Mouse (Mus musculus) G1E (cell line): ENCODE data around the gene Cdk17. TPM values are rescaled to one million over a fixed set of nuclear protein-coding genes. Genes with fewer than 3 reads are reported as not detected.

Source experiments
- ATAC-seq: 2 replicates; pipeline ENCODE4 v1.8.0; 2016; ENCODE audit warnings: mild to moderate bottlenecking; ENCODE audit not compliant: insufficient number of reproducible peaks, poor library complexity, low FRiP score, severe bottlenecking; ENCODE audit errors: extremely low read depth
- DNase-seq: peaks from one replicate; pipeline ENCODE4 v3.0.0; 2012; ENCODE audit warnings: low spot score
- H3K27me3 ChIP-seq: 2 replicates; pipeline ENCODE4 v1.6.1; 2012; ENCODE audit warnings: mild to moderate bottlenecking, low read length, inconsistent platforms; ENCODE audit not compliant: insufficient read depth
- H3K36me3 ChIP-seq: replicated peaks from 2 replicates; pipeline ENCODE3; 2012; ENCODE audit warnings: mild to moderate bottlenecking, inconsistent platforms
- H3K4me1 ChIP-seq: 2 replicates; pipeline ENCODE4 v1.6.1; 2012; ENCODE audit warnings: low read depth, low read length, inconsistent platforms, mixed read lengths; ENCODE audit not compliant: insufficient read depth
- H3K4me3 ChIP-seq: 2 replicates; pipeline ENCODE4 v1.5.1; 2012; ENCODE audit warnings: low read depth, mild to moderate bottlenecking, inconsistent platforms, low read length, moderate library complexity, mixed read lengths
- H3K9me3 ChIP-seq: replicated peaks from 2 replicates; pipeline ENCODE4 v1.6.1; 2012; ENCODE audit warnings: inconsistent platforms
- CTCF ChIP-seq: IDR thresholded peaks from 2 replicates; pipeline ENCODE4 v1.5.1; 2012; ENCODE audit warnings: low read depth, low read length, inconsistent platforms, mixed read lengths
- GATA1 ChIP-seq: IDR thresholded peaks from 2 replicates; pipeline ENCODE4 v1.6.1; 2012; ENCODE audit warnings: borderline replicate concordance, low read length, inconsistent platforms, mixed read lengths
- GATA2 ChIP-seq: IDR thresholded peaks from 2 replicates; pipeline ENCODE4 v1.6.1; 2012; ENCODE audit warnings: low read depth, low read length, inconsistent platforms, borderline replicate concordance
- POLR2AphosphoS5 ChIP-seq: IDR thresholded peaks from 2 replicates; pipeline ENCODE4 v1.6.1; 2012; ENCODE audit warnings: low read depth, low read length, inconsistent platforms; ENCODE audit not compliant: insufficient replicate concordance
- TAL1 ChIP-seq: conservative IDR thresholded peaks from 2 replicates; pipeline ENCODE4 v1.6.1; 2012; ENCODE audit warnings: low read depth, low read length, inconsistent platforms, mixed read lengths
- polyA plus RNA-seq: library from polyadenylated mRNA; stranded (reverse); fragments of >175 nt; gene quantifications from 2 replicates; pipeline ENCODE4 v1.2.3, GENCODE M21; 2012
- total RNA-seq, 2 experiments: library from RNA; stranded (forward) in 1 of 2; stranded (reverse) in 1 of 2; fragments of 200-1000 nt in 1 of 2; fragments of >200 nt in 1 of 2; fragmentation: Nextera tagmentation in 1 of 2; gene quantifications; 2 replicates each; pipeline ENCODE4 v1.2.3; 2014 to 2017

Gene Cdk17
- total and polyA plus RNA-seq, 3 experiments = 6.5 to 123 (median 95.6) TPM

DNA sequence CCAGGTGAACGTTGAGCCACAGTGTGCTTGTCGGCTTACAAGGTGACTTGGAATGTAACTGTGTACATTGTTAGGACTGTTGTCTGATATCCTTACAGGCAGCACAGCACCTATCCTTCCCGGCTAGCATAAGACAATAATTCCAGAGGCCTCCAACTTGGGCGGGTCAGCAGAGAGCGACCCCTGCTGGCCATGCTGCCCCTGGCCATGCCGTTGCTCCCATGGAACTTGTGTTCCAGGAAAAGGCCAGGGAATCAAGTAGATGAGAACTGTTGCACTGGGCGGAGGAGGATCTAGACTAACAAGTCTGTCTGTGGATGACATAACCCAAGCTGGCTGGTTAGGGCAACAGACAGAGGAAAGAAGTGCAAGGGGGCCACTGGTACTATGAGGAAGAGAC lies 130.7 kb downstream of the Cdk17 start:
- Histone ChIP-seq H3K4me1 (peaks cover 17% of the 10 kb centered on the region), H3K4me3 (no peak overlapping the region), H3K36me3 (no peaks in the 10 kb centered on the region), H3K27me3 (peaks cover 45% of the 10 kb centered on the region), H3K9me3 (no peaks in the 10 kb centered on the region; the same call in 1 of the 2 replicates)
- ATAC-seq (no peak), DNase-seq (peak; percentile 40)
- TF ChIP-seq TAL1 (no peak), CTCF (peak; percentile 76)

DNA sequence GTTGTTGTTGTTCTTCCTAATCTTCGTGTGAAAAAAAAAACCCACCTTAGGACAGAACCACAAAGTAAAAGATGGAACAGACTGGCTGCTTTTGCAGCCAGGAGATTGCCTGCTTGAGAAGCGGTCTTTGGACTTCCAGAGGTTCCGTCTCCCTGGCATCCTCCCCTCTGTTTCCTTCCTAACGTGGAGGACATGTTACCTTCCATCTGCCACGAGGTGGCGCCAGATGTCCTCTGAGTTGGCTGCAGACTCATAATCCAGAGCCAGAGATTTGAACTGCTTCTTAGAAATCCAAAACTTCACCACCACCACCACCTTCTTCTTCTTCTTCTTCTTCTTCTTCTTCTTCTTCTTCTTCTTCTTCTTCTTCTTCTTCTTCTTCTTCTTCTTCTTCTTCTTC lies 131.2 kb downstream of the Cdk17 start:
- Histone ChIP-seq H3K36me3 (no peaks in the 10 kb centered on the region), H3K27me3 (peaks cover 45% of the 10 kb centered on the region), H3K4me1 (peaks cover 17% of the 10 kb centered on the region), H3K4me3 (no peak overlapping the region; the same call in 1 of the 2 replicates), H3K9me3 (no peaks in the 10 kb centered on the region; the same call in 1 of the 2 replicates)
- peak; percentile 34; the same call in 1 of the 2 replicates for ATAC-seq
- DNase-seq = peak; percentile 77
- TF ChIP-seq GATA1 (no peak), CTCF (peak; percentile 60)

DNA sequence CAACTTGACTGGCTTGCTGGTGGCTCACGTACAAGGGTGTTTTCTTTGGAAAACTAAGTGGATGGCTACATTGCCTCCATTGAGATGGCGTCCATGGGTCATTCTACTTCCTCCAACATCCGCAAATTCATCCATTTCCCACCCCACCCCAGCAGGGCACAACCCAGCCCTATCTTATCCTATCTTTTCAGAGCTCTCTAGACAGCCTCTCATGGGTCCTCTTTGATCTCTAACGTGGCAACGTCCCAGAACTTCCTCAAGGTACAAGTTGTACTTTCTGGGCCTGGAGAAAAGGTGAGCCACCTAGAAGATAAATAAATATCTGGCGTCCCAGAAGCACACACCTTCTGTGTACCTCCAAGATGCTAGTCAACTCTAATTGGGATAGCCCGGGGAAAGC lies 132.9 kb downstream of the Cdk17 start:
- DNase-seq (no peak), ATAC-seq (no peak)
- peaks cover 8% of the 10 kb centered on the region for H3K4me1 ChIP-seq
- H3K4me3 ChIP-seq = no peak overlapping the region
- H3K27me3 ChIP-seq = peaks cover 46% of the 10 kb centered on the region
- TF ChIP-seq CTCF (no peak), POLR2AphosphoS5 (no peak), TAL1 (no peak), GATA1 (no peak), GATA2 (no peak)
- no peaks in the 10 kb centered on the region for H3K36me3 ChIP-seq
- no peaks in the 10 kb centered on the region for H3K9me3 ChIP-seq

DNA sequence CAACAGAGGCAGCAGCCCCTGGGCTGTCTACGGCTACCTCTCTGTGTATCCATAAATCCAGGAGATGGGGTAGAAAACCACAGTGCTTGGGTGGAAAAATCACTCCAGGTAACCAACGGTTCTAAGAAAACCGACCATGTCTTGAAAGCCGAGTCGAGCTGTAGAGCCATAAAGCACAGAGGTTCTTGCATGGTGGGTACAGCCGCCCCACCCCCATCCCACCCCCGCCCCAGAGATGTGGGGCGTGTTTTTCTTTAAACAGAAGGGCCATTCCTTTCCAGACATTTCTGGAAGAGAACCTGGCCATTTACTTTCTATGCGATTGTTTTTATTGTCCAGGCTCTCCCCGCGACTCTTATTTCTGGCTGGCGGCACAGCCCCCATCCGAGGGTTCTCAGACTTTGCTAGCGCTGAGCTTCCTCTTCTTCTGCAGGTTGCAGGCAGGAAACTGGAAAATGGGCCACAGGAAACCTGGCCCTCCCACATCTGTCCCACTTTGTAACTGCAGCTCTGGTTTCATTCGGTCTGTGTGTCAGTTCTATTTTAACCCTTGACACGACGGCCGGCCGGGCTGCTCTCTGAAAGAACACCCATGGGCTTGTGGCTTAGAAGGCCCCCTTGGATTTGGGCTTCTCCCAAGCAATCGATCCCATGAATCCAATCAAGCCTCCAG lies 134.0 kb downstream of the Cdk17 start:
- H3K9me3 ChIP-seq = no peaks in the 10 kb centered on the region
- TF ChIP-seq GATA2 (no peak), POLR2AphosphoS5 (no peak), CTCF (no peak)
- DNase-seq = no peak
- H3K27me3 ChIP-seq = peaks cover 51% of the 10 kb centered on the region
- ATAC-seq = no peak
- no peak overlapping the region for H3K4me3 ChIP-seq
- peaks cover 8% of the 10 kb centered on the region for H3K4me1 ChIP-seq
- H3K36me3 ChIP-seq = no peaks in the 10 kb centered on the region

DNA sequence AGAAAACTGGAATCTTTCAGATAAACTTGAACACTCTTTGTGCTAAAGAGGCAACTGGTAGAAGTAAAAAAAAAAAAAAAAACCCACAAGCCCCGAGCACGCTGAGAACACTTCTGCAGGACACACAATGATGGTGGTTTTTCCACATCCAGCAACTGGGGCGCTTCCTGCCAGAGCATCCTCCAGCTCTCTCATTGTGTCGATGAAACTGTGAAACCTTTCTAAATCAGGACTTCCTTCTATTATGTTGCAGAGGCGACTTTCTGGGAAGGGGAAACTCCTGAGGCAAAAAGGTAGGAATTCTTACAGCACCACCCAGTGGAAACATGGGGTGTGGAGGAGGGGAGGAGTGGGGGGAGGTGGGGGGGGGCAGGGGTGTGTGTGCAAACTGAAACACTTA lies 137.1 kb downstream of the Cdk17 start:
- Histone ChIP-seq H3K4me1 (no peaks in the 10 kb centered on the region), H3K4me3 (no peak overlapping the region), H3K36me3 (no peaks in the 10 kb centered on the region), H3K27me3 (peaks cover 61% of the 10 kb centered on the region), H3K9me3 (no peaks in the 10 kb centered on the region)
- DNase-seq = no peak
- no peak for TF ChIP-seq CTCF
- no peak for TF ChIP-seq GATA2
- no peak for TF ChIP-seq GATA1
- TF ChIP-seq TAL1 = no peak
- no peak for TF ChIP-seq POLR2AphosphoS5
- no peak for ATAC-seq

DNA sequence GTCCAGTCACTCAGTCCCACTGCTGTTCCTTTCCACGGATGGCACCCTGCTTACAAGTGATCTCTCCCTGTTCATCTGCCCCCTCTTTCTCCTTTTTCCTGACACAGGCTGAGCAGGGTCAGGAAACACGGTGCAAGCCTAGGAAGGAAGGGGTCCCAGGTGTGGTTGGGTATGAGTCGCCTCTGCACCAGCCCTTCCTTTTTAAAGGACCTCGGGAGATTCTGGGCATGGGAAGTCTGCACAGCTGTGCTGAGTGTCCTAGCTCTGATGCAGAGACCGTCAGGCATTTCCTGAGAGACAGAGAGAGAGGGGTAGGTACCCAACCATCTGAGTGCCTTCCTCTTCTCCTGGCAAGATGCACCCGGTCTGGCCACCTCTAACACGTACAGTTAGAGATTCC lies 137.5 kb downstream of the Cdk17 start:
- no peaks in the 10 kb centered on the region for H3K36me3 ChIP-seq
- no peak for TF ChIP-seq TAL1
- no peak for TF ChIP-seq GATA1
- TF ChIP-seq POLR2AphosphoS5 = no peak
- TF ChIP-seq CTCF = no peak
- no peak for TF ChIP-seq GATA2
- peaks cover 62% of the 10 kb centered on the region for H3K27me3 ChIP-seq
- H3K9me3 ChIP-seq = no peaks in the 10 kb centered on the region
- ATAC-seq (no peak), DNase-seq (no peak)
- H3K4me3 ChIP-seq = no peak overlapping the region
- no peaks in the 10 kb centered on the region for H3K4me1 ChIP-seq

DNA sequence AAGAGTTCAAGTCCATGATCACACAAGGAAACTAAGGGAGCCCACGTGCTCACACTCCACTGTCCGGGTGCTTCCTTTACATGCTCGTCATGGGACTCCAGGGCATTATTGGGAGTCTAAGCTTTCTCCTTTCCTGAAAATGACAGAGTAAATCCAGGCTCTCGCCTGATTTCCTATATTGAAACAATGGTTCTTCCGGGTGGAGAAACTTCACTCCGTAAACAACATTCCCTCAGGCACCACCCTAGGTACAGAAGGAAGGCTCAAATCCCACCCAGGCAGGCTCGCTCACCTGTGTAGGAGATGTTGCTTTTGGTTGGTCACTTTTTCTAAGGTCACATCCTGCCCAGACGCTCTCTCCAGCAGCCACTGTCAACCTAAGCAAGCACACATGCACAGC lies 141.2 kb downstream of the Cdk17 start:
- no peaks in the 10 kb centered on the region for H3K4me1 ChIP-seq
- H3K9me3 ChIP-seq = no peaks in the 10 kb centered on the region
- no peak for DNase-seq
- H3K4me3 ChIP-seq = no peak overlapping the region
- peaks cover 48% of the 10 kb centered on the region for H3K27me3 ChIP-seq
- no peaks in the 10 kb centered on the region for H3K36me3 ChIP-seq
- TF ChIP-seq CTCF (no peak), TAL1 (no peak), GATA2 (no peak), GATA1 (no peak), POLR2AphosphoS5 (no peak)
- no peak for ATAC-seq
